Mouse (Mus musculus): ENCODE results near the gene Hfe2. TPM values are rescaled to one million over a fixed set of nuclear protein-coding genes. Genes with fewer than 3 reads are reported as not detected.

Hfe2 gene
- total RNA-seq, 2 experiments from 2014 or later, result 0.17 TPM; not detected in 1

DNA sequence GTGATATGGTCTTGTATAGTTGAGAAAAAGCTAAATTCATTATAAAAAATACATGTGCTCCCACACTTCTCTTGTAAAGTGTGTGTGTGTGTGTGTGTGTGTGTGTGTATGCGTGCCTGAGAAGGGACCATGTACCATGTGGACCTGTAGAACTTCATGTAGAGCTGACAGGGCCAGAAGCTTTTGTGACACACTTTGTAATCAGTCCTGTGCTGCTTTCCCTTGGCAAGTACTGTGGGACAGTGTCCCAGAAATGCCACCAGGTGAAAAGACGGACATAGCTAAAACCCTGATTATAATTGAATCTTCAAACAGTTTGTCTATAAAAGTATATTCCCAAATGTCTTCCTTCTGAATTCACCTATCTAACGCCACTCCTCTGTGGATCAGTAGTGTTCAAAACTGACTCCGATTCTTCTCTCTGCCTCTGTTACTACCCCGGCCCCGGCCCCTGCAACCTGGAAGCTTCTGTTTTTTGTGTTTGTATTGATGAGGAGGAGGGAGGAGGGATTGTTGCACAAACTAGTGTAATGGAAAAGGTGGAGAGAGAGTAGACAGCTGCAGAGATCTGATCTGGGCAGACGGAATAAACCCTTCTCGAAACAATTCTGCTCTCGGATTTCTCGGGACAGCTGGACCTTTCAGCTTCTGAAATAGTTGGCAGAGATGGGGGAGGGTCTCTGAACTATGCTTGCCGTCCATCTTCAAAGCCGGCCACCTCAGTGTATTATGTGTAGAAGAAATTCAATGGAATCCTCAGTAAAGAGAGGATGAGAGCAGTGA lies 753 bp upstream of the Hfe2 start:
- no peak for ATAC-seq (replicated peaks; ENCODE audit: low FRiP score, poor library complexity, severe bottlenecking)

DNA sequence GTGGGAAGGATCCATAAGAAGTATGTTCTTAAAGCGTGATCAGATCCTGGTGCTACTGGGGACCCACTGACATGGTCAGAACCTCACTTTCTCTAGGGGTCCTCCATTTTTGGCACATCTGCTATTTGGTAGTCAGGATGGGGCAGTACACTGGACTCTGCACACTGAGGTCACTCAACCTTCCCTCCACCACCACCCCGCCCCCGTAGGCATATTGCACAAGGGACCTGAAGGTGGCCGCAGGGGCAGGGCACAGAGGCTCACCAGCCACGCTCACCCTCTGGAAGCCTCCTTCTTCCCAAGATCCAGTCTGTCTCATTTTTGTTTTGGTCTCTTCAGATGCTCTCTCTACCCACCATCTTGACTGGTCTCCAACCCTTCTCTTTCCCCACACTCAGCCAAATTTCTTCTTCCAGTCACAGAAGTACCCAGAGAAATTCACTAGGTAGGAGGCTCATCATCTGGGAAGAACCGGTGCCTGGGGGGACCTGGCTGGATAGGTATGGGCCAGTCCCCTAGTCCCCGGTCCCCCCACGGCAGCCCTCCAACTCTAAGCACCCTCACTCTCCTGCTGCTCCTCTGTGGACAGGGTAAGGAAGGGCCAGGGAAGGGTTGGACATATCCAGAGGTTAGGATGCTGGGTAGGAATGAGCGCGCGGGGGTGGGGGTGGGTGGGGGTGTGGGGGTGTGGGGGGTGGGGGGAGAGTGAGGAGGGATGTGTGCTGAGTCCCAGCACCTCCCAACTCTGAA lies 1.2 kb downstream of the Hfe2 start:
- ATAC-seq (replicated peaks; ENCODE audit: low FRiP score, poor library complexity, severe bottlenecking), result no peak

GRCm38 (mm10) chr3:96526864-96527542 lies 2.0 kb downstream of the Hfe2 start:
- no peak for ATAC-seq (replicated peaks; ENCODE audit: low FRiP score, poor library complexity, severe bottlenecking)

- no peak for ATAC-seq (replicated peaks; ENCODE audit: low FRiP score, poor library complexity, severe bottlenecking)
Observed at GRCm38 (mm10) chr3:96528506-96528905, 3.5 kb downstream of the Hfe2 start.

- no peak for ATAC-seq (replicated peaks; ENCODE audit: low FRiP score, poor library complexity, severe bottlenecking)
Observed at GRCm38 (mm10) chr3:96532050-96532449, 7.1 kb downstream of the Hfe2 start.

- no peak for ATAC-seq (replicated peaks; ENCODE audit: low FRiP score, poor library complexity, severe bottlenecking)
Observed at GRCm38 (mm10) chr3:96534300-96534699, 9.3 kb downstream of the Hfe2 start.

DNA sequence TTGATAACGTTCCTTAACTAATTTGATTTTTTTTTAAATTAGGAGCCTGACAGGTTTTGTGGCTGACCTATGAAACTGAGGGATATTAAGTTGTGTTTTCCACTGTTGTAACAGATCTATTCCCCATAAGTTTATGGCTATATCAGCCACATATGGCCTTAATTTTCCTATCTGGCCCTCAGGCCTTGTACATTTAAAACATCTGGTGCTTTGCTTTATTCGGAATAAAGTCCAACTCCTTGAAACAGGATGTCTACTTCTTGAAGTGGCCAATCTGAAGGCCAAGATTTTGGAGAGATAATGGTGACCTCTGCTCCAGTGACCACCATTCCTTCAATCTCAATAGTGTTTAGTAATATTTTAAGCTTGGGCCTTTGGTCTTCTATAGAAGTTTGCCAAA lies 14.3 kb downstream of the Hfe2 start:
- no peak for ATAC-seq (replicated peaks; ENCODE audit: low FRiP score, poor library complexity, severe bottlenecking)

- ATAC-seq (replicated peaks; ENCODE audit: low FRiP score, poor library complexity, severe bottlenecking), result no peak
Observed at GRCm38 (mm10) chr3:96540740-96541139, 15.8 kb downstream of the Hfe2 start.

DNA sequence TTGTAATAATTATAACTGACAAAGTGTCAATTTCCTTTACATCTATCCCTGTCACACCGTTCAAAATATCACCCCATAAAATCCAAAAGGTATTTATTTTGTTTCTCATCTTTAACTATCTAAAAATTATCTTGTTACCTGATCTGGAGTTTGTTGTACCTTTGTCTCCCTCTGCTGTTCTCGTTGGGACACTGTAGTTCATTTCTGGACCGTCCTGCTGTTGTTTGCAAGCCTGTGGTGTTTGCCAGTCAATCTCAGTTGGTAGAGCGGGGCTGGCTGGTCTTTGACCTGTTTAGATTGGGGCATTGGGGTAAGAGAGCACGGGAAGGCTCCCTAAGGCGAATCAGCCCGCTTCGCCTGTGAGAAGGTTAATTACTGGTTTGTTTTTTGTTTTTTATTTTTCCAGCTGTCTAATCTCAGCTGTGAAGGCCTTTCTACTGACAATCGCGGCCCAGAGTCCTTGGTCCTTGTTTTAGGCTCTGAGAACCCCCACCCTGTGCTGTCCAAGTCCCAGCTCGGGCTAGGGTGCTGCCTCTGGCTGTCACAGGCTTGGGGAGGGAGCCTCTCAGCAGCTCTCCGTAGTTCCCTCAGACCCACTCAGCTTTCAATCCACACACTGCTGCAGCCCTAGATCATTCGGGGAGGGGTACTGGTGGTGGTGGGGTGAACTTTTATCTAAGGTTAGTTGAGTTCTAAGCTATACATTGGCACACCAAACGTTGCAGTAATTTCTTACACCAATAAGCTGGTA lies 16.5 kb downstream of the Hfe2 start:
- ATAC-seq (replicated peaks; ENCODE audit: low FRiP score, poor library complexity, severe bottlenecking), result no peak

- ATAC-seq (replicated peaks; ENCODE audit: low FRiP score, poor library complexity, severe bottlenecking), result no peak
Observed at GRCm38 (mm10) chr3:96542554-96542953, 17.6 kb downstream of the Hfe2 start.

- no peak for ATAC-seq (replicated peaks; ENCODE audit: low FRiP score, poor library complexity, severe bottlenecking)
Observed at GRCm38 (mm10) chr3:96543345-96543744, 18.4 kb downstream of the Hfe2 start.

DNA sequence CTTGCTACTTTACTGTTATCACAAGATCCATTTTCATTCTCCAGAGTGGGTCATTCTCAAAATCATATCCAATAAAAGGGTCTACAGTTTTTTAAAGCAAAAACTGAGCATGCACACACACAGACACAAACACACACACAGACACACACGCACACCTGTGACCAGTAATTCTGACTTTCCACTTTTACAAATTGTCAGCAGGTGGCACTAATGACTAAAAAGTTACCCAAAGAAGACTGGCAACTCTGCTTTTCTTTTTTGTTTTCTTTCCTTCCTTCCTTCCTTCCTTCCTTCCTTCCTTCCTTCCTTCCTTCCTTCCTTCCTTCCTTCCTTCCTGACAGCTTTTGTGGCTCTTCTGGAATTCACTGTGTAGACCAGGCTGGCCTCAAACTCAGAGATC lies 20.6 kb downstream of the Hfe2 start:
- no peak for ATAC-seq (replicated peaks; ENCODE audit: low FRiP score, poor library complexity, severe bottlenecking)

DNA sequence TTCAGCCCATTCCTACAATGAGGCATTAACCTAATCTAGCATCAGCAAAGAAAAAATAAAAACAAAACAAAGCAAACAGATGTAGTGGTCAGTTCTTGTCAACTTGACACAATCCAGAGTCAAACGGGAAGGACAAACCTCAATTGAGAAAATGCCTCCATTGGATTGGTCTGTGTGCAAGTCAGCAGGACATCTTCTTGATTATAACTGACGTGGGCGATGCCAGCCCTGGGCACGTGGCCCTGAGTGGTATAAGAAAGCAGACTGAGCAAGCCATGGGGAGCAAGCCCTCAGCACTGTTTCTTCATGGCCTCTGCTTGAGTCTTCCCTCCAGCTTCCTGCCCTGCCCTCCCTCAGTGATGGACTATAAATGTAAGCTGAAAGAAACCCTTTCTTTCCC lies 21.9 kb downstream of the Hfe2 start:
- ATAC-seq (replicated peaks; ENCODE audit: low FRiP score, poor library complexity, severe bottlenecking), result no peak

DNA sequence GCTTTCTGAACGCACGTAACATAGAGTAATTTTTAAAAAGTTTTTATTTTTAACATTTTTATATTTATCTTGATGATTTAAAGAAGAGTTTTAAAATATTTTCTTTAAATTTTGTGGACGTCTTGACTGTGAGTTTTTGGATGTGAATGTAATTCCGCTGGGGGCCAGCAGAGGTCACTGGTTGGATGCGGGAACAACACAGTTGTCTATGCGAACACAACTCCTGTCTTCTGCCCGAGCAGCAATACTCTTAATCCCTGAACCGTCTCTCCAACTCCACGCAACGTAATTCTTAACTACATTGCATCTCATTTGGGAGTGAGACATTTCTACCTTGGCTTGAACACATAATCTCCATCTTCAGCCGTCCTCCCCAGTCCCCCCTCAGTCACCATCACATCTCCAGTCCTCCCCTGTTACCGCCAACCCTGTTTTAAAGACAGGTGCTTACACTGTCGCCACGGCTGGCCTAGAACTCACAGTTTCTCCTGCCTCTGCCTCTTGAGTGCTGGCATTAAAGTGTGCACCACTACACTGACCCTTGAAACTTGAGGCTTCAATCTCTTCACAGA lies 22.5 kb downstream of the Hfe2 start:
- peak; percentile 86 for ATAC-seq (replicated peaks; ENCODE audit: low FRiP score, poor library complexity, severe bottlenecking)

DNA sequence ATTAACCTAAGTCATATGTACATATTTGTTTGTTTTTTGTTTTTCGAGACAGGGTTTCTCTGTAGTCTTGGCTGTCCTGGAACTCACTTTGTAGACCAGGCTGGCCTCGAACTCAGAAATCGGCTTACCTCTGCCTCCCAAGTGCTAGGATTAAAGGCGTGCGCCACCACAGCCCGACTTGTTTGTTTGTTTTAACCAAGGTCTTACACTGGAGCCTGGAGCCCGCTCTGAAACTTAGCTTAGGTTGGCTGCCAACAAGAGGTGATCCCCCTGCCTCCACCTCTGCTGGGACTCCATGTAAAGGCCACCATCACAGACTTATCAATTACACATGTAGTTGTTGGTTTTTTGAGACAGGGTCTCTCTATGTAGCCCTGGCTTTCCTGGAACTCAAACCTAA lies 23.9 kb downstream of the Hfe2 start:
- no peak for ATAC-seq (replicated peaks; ENCODE audit: low FRiP score, poor library complexity, severe bottlenecking)

DNA sequence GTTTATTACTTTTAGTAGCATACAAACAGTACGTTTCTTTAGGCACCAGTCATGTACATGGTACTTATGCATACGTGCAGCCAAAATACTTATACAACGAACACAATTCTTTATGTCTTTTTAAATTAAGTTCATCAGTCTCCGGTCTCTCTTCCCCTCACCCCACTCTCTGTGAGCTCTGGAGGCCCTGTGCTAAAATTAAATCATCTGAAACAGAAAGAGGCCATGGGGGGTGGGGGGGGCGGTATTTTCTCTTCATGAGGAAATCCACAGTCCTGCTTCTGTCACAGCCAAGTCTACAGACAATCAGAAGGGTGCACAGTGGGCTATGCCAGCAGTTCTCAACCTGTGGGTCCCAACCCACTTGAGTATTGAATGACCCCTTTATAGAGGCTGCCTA lies 24.4 kb downstream of the Hfe2 start:
- ATAC-seq (replicated peaks; ENCODE audit: low FRiP score, poor library complexity, severe bottlenecking), result no peak

GRCm38 (mm10) chr3:96551203-96551602 lies 26.2 kb downstream of the Hfe2 start:
- ATAC-seq (replicated peaks; ENCODE audit: low FRiP score, poor library complexity, severe bottlenecking), result no peak

GRCm38 (mm10) chr3:96551890-96552289 lies 26.9 kb downstream of the Hfe2 start:
- no peak for ATAC-seq (replicated peaks; ENCODE audit: low FRiP score, poor library complexity, severe bottlenecking)

GRCm38 (mm10) chr3:96553601-96554000 lies 28.6 kb downstream of the Hfe2 start:
- ATAC-seq (replicated peaks; ENCODE audit: low FRiP score, poor library complexity, severe bottlenecking), result no peak

DNA sequence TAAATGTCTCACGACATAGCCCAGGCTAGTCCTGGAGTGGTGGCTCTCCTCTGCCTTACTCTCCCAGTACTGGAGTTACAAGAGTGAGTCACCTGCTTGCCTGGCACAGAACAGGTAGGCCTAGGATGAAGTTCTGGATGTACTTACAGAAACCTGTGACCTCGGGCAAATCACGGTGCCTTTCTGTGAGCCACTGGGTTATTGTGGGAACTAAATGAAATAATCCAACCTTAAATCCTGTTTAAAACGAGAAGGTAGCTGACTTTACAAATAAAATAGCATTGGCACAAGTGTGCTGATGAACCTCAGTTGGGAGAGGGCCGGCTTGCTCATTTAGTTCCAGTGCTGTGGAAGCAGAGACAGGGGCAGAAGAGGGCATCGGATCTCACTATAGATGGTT lies 29.3 kb downstream of the Hfe2 start:
- no peak for ATAC-seq (replicated peaks; ENCODE audit: low FRiP score, poor library complexity, severe bottlenecking)
